Mouse (Mus musculus) spleen, adult 12 weeks (tissue): ENCODE measurements around the gene Psmg4.

ENCODE experiments used
- DNase-seq: peaks from one replicate; pipeline ENCODE4 v3.0.0; 2022; ENCODE audit warnings: low spot score

Psmg4 gene

DNA sequence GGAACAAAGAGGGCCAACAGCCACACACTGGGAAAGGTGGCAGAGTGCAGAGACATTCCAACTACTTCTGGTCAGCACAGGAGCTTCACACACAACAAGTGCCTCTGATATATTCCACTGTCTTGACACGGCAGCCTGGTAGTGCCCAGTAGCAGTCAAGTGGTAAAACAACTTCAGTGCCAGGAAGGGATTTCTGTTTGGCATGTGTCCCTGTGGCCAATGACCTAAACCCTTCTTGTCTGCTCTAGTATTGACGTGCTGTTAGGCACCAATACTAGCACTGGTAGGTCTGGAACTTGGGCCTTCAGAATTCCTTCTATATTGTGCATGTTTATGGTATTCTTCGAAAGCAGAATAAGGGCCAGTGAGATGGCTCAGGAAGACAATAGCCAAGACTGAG lies 42.5 kb downstream of the Psmg4 start:
- no peak for DNase-seq

DNA sequence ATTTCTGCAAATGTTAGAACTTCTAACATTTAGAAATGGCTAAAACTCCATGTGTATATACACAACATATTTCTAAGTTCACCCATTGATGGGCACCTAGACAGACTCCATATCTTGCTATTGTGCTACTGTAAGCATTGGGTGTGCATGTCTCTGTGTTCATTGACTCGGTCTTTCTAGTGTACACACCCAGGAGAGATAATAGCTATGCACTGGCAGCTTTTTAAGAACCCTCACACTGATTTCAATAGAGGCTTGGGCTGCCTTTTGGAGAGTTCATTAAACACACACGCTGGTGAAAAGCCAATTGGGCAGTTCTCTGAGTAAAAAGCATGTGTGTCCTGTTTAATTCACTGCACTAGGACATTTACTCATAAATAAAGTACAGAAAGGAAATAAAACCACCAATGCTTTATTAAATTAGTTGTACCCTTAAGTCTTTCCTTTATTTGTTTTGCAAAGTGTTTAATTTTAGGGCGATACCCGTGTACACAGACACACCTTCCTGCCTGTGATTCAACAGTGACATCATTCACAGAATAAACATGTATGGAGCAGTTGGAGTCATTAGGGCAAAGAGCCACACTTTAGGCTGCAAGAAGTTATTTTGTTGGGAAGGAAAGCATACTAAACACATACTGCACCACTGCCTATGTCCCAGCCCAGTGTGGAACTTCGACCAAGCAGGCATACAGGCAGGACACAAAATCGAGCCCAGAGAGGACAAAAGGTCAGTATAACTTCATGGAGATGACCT lies 45.1 kb downstream of the Psmg4 start:
- no peak for DNase-seq

DNA sequence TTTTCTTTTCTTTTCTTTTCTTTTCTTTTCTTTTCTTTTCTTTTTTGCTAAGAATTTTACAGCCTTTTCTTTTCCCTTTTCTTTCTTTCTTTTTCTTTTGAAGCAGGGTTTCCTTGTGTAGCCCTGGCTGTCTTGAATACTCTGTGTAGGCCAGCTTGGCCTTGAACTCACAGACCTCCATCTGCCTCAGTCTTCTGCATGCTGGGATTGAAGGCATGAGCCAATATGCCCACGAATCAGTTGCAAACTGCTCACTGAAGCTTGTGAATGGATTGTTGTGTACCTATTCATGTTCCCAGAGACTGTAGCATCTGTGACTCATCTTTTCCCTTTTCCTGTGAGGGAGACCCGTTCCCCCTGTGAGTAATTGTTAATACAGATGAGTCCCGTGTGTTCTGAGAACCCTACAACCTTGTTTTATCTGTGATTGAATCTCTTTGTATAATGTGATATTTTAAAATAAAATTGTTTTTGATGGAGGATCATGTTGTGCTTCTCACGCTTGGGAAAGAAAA lies 48.6 kb downstream of the Psmg4 start:
- DNase-seq = no peak

DNA sequence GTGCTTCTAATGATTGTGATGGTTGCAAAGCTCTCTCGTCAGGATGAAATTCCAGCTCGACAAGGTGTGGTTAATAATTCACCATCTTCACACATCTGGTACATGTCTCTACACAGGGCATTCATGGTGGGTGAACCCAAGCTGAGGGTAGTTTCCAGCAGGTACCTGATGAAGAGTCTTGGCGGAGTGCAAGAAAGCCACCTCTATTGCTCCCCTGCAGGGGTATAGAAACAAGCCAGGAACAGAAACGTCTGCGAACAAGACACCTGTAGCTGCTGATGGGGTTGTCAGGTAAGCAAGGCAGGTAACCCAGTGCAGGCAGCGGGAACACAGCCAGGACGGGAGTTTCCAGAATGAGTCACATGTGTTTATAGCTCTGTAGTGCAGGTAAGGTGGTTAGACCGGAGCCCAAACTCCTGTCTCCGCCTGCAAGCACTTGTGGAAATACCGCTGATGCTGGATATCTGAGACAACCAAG lies 50.0 kb downstream of the Psmg4 start:
- no peak for DNase-seq

DNA sequence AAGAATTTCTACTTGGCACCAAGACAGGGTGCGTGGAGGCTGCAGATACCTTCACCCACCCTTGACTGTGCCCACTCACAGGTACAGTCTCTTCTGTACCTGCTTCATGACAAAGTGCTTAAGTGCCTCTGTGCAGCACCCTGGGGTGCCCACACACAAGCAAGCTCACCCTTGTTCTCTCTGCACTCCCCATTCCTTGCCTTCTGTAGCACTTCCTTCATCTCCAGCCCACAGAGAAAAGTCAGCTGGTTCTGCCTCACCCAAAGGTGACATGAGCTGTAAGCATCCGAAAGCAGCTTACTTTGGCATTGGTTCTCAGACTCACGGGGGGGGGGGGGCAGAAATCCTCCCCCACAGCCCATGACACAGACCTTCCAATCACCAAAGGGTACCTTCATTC lies 52.1 kb downstream of the Psmg4 start:
- no peak for DNase-seq

DNA sequence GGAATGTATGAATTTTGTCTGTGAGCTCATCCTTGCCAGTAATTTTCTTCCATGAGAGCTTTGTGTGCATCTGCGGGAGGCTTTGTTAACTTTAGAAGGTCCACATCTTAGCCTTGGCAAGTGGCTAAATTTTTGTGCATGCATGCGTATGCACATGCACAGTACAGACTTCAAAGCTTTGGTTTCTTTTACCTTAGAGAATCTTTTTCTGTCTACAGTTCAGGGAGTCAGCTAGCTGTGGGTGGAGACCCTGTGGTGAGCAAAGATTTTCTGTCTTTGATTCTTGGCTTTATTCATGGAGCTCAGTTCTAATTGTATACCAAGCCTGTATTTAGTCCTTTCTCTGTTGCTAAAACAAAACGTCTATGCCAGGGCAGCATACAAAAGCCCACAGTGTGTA lies 56.0 kb downstream of the Psmg4 start:
- DNase-seq = no peak

DNA sequence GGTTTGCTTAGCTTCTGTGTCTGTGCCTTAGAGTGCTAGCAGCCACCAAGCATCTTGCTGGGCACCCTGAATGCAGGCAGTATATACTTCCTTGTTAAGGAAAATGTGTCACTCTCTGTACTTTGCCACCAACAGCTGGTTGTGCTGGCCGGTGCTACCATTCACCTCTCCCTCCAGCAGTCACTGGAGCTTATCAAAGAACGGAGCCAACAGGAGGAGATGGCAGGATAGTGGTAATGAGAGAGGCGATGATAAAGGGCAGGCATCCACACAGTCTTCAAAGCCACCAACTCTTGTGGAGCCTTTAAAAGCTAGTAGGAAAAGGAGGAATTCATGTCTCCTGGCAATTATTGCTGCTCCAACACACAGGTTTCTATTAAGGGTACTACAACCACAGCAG lies 57.0 kb downstream of the Psmg4 start:
- no peak for DNase-seq

DNA sequence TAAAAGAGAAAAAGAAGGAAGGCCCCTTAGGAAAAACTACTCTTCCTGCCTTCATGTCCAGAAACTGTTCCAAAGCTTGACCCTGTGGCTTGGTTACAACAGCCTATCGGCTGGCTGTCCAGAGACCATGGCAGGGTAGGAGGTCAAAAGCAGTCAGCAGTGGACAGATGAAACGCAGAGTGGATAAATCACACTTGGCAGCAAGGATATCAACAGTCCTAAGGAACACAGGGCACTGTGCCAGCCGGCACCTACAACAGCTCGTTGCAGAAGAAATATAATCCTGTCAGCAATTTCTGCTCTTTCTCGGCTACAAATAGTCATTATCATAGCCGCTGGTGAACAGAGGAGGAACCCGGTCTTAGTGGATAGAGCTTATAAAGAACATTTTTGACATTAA lies 60.2 kb downstream of the Psmg4 start:
- DNase-seq = no peak

DNA sequence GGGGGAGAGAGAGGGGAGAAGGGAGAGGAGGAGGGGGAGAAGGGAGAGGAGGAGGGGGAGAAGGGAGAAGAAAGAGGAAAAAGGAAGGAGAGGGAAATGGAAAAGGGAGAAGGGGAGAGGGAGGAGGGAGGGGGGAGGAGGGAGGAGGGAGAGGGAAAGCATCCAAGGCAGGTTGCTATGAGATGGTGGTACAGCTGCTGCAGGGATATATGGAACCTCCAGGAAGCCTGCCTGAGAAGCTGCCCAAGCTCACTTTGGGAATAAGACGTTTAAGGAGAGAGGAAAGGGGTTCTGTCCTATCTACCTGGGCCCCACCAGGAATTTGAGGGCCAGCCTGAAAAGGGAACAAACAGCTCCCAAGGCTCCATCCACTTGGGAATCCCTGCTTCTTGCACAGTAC lies 64.2 kb downstream of the Psmg4 start:
- no peak for DNase-seq
